Mouse (Mus musculus) testis, adult 10 weeks (tissue): ENCODE measurements around the gene Olfr765. TPM values are rescaled to one million over a fixed set of nuclear protein-coding genes. Genes with fewer than 3 reads are reported as not detected.

Experiments used
- polyA plus RNA-seq: library from polyadenylated mRNA; stranded (reverse); fragments of 350-450 nt; fragmentation: Illumina TruSeq; extraction: RNeasy Lipid Tissue Mini Kit (QIAGEN cat#74804); gene quantifications from one replicate; pipeline ENCODE4 v1.2.3, GENCODE M21; 2014; ENCODE audit warnings: low read depth, low replicate concordance

The Olfr765 gene
- polyA plus RNA-seq: not detected

DNA sequence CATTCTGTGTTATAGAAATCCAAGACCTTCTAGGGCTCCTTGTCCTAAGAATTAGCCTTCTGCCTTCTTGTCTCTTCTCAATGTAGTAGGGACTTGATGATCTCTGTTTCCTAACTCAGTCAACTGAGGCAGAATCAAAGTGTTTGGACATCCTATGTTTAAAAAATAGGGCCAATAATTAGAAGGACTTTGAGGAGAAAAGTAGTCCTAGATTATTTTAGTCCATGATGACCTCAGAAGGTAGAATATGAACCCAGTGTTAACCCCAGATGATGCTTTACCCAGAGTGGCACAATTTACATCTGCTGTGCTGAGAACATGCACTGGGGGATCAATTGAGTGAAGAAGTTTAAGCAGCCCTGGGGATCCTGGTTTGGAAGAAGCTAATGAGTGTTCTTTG lies at the start of gene Olfr765:
Olfr765 (minus strand) TSS at position 101 of the 400 bp plus-strand sequence.

GRCm38 (mm10) chr10:129099275-129099674 lies 49.5 kb upstream of the Olfr765 start, which contains the start of gene Olfr768:
Olfr768 (minus strand) TSS chr10:129099375.

DNA sequence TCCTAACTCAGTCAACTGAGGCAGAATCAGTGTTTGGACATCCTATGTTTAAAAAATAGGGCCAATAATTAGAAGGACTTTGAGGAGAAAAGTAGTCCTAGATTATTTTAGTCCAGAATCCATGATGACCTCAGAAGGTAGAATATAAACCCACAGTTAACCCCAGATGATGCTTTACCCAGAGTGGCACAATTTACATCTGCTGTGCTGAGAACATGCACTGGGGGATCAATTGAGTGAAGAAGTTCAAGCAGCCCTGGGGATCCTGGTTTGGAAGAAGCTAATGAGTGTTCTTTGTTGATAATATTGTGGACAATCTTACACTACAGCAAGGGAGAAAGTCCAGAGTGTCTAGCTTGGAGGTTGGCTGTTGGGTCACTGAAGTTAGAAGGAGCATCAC lies 33.0 kb upstream of the Olfr765 start, which contains the start of gene Olfr767:
Olfr767 (minus strand) TSS at position 101 of the 400 bp plus-strand sequence.

DNA sequence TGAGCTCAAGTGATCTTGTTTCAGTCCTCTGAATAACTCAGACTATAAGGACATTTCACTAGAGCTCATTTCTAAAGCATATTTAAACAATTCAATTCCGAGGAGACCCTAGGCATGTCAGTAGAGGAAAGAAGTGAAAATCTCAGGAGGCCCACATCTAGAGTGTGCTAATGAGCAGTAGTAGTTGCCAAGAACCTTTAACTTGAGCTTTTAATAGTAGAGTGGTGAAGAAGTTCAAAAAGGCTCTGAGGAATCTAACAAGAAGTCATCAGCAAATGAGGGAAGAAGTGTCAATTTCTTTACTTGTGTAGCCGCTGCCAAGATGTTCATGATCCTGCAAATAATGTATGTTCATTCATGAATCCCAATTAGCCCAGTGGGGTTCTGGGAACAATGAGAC lies 19.1 kb upstream of the Olfr765 start, which contains the start of gene Olfr766-ps1:
Olfr766-ps1 (minus strand) TSS at position 101 of the 400 bp plus-strand sequence.

DNA sequence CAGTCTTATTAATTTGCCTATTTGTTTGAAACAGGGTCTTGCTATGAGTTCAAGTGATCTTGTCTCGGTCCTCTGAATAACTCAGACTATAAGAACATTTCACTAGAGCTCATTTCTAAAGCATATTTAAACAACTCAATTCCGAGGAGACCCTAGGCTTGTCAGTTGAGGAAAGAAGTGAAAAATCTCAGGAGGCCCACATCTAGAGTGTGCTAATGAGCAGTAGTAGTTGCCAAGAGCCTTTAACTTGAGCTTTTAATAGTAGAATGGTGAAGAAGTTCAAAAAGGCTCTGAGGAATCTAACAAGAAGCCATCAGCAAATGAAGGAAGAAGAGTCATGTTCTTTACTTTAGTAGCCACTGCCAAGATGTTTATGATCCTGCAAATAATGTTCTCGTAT lies 10.0 kb downstream of the Olfr765 start, which contains the start of gene Olfr764-ps1:
Olfr764-ps1 (minus strand) TSS at position 101 of the 400 bp plus-strand sequence.

GRCm38 (mm10) chr10:129010288-129010841 lies 39.4 kb downstream of the Olfr765 start, which contains the start of gene Olfr763:
Olfr763 (plus strand) TSS chr10:129010791.

Other genes with a start within 250 kb of the Olfr765 start
- gene Dnajc14, start 245.9 kb downstream of the Olfr765 start, polyA plus RNA-seq: 12.3 TPM
- gene Tmem198b, start 245.6 kb downstream of the Olfr765 start, polyA plus RNA-seq: 2.5 TPM
- 220 TPM for gene Sarnp, start 232.7 kb downstream of the Olfr765 start, polyA plus RNA-seq
- 89.0 TPM for gene Ormdl2, start 228.4 kb downstream of the Olfr765 start, polyA plus RNA-seq
- gene Gdf11, start 158.3 kb downstream of the Olfr765 start, polyA plus RNA-seq: 1.2 TPM
- 53.4 TPM for gene Cd63, start 149.0 kb downstream of the Olfr765 start, polyA plus RNA-seq
- 3.0 TPM for gene Rdh5, start 127.1 kb downstream of the Olfr765 start, polyA plus RNA-seq
- gene Bloc1s1, start 126.0 kb downstream of the Olfr765 start, polyA plus RNA-seq: 5.1 TPM
- 1.0 TPM for gene Itga7, start 116.2 kb downstream of the Olfr765 start, polyA plus RNA-seq
- gene Mettl7b, start 89.0 kb downstream of the Olfr765 start, polyA plus RNA-seq: 0.22 TPM
- not detected for gene Olfr9, start 60.6 kb downstream of the Olfr765 start, polyA plus RNA-seq
- gene Olfr763, start 39.2 kb downstream of the Olfr765 start, polyA plus RNA-seq: not detected
- not detected for gene Olfr764-ps1, start 10.1 kb downstream of the Olfr765 start, polyA plus RNA-seq
- gene Olfr766-ps1, start 19.0 kb upstream of the Olfr765 start, polyA plus RNA-seq: not detected
- not detected for gene Olfr767, start 32.9 kb upstream of the Olfr765 start, polyA plus RNA-seq
- not detected for gene Olfr768, start 49.4 kb upstream of the Olfr765 start, polyA plus RNA-seq
- gene Olfr769, start 67.9 kb upstream of the Olfr765 start, polyA plus RNA-seq: not detected
- not detected for gene Olfr770, start 89.0 kb upstream of the Olfr765 start, polyA plus RNA-seq
- gene Olfr771, start 114.8 kb upstream of the Olfr765 start, polyA plus RNA-seq: not detected
- gene Olfr772, start 127.9 kb upstream of the Olfr765 start, polyA plus RNA-seq: 0.25 TPM
- not detected for gene Olfr773, start 137.4 kb upstream of the Olfr765 start, polyA plus RNA-seq
- not detected for gene Olfr774, start 186.2 kb upstream of the Olfr765 start, polyA plus RNA-seq
- 0.06 TPM for gene Olfr775, start 198.4 kb upstream of the Olfr765 start, polyA plus RNA-seq
- not detected for gene Olfr776, start 209.1 kb upstream of the Olfr765 start, polyA plus RNA-seq
- gene Olfr777, start 221.5 kb upstream of the Olfr765 start, polyA plus RNA-seq: not detected